In genomic region chr2:47822746-47823271, GRCm38 (mm10) we compare ENCODE assay signal across 10 mouse cellular contexts.
DNase-seq lines count a peak whose midpoint lies in the region.
"Had no signal": no experiment of that assay in that cellular context is flagged by ENCODE, and none has a peak within 500 bp of the region (broad histone marks: within the 10 kb centered on the region; RNA-seq: fewer than 3 reads in every experiment).

No protein-coding gene starts in this region.

- DNase-seq in layer of hippocampus, adult 11-12 months (ENCODE audit: low spot score) = peak; percentile 38
- DNase-seq in layer of hippocampus, postnatal 36 days = no peak
- DNase-seq in frontal cortex, adult 2 months (ENCODE audit: extremely low spot score in 1 of 2, low spot score in 1 of 2) = peak; percentile 51 to 66
- peak; percentile 25 for DNase-seq in layer of hippocampus, adult 9-10 months (ENCODE audit: low spot score)
- peak; percentile 24 to 50 for DNase-seq in right cerebral cortex, postnatal 10 days (ENCODE audit: low spot score in 2 of 2)
- DNase-seq in thymus, adult 18-20 months = no peak
- DNase-seq in cerebellum, adult 11 months = no peak
- DNase-seq: cerebellum, postnatal 14 days; liver, postnatal 0 days; thymus, postnatal 14 days had no signal

Comparison
In these comparisons a context has a peak if more than half of its experiments do, and no peak if none do; other contexts are left out.
1. DNase-seq: peak in layer of hippocampus, adult 11-12 months (single experiment), frontal cortex, adult 2 months (2 of 2), layer of hippocampus, adult 9-10 months (single experiment) and right cerebral cortex, postnatal 10 days (2 of 2); none in layer of hippocampus, postnatal 36 days (0 of 2), thymus, adult 18-20 months (0 of 2) and cerebellum, adult 11 months (single experiment).